Mouse (Mus musculus): Measurements from ENCODE around the gene Sp1.

GRCm38 (mm10) chr15:102409286-102409685 is 3.3 kb downstream of the Sp1 start:
- TF ChIP-seq CTCF (IDR thresholded peaks at IDR 0.05; ENCODE audit: borderline replicate concordance, extremely low read depth, insufficient read depth, insufficient read length) (no peak), POLR2A (IDR thresholded peaks at IDR 0.05; ENCODE audit: borderline replicate concordance, extremely low read depth, insufficient read depth, insufficient read length, poor library complexity, severe bottlenecking) (no peak)
